Mouse (Mus musculus) E14TG2a.4 (cell line): ENCODE data around the gene Celf1.

Source experiments
- CTCF ChIP-seq: conservative IDR thresholded peaks from 2 replicates; pipeline ENCODE4 v1.5.1; 2014; ENCODE audit warnings: low read length
- POU5F1 ChIP-seq: IDR thresholded peaks from 2 replicates; pipeline ENCODE4 v1.6.1; 2014; ENCODE audit warnings: low read length, borderline replicate concordance

DNA sequence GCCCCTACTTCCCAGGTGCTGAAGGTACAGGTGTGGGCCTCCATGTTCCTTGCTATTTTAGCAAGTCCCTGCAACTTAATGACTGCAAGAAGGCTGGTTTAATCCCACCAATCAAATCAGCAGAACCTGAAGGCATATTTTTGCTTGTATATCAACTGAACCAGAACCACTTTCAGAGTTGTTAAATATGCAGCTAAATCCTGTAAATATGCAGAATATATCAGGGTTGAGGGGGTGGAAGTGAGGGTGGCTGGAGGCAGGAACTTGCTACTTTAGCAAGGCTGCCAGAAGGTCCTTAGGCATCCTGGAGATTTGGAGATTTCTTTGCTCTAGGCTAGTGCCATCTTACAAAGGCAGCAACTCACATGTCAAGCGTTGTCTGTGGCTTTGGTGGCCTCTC, 24.7 kb upstream of the Celf1 start:
- no peak for TF ChIP-seq CTCF
- no peak for TF ChIP-seq POU5F1
